Mouse (Mus musculus) lung, embryonic 14.5 days (tissue): Measurements from ENCODE around the gene Mgat4c. TPM values are rescaled to one million over a fixed set of nuclear protein-coding genes. Genes with fewer than 3 reads are reported as not detected.
A peak's percentile ranks its signal among the peaks of the same experiment; 100 is the strongest.
"Not testable (repeated sequence)": the region's sequence is repeated elsewhere in the genome, so short reads cannot be mapped to it uniquely, and the experiment has no call there.

Experiments used
- ATAC-seq: fragments of 200-750 bp; cut with Nextera tagmentation; 2 replicates; pipeline ENCODE4 v1.8.0; 2017; ENCODE audit warnings: mild to moderate bottlenecking, moderate TSS enrichment, moderate library complexity; ENCODE audit not compliant: insufficient read depth
- DNase-seq: peaks from one replicate; pipeline ENCODE4 v3.0.0-alpha.2; 2015
- H3K27ac ChIP-seq: fragments of 300-500 bp; sonication (generic); 2 replicates; pipeline ENCODE4 v1.5.1; 2014; ENCODE audit warnings: low read depth, mild to moderate bottlenecking, moderate library complexity
- H3K27me3 ChIP-seq: fragments of 300-500 bp; sonication (generic); 2 replicates; pipeline ENCODE4 v1.6.1; 2014; ENCODE audit warnings: low read length, control low read depth; ENCODE audit not compliant: insufficient read depth
- H3K36me3 ChIP-seq: fragments of 300-500 bp; sonication (generic); 2 replicates; pipeline ENCODE4 v1.6.1; 2014; ENCODE audit warnings: control low read depth; ENCODE audit not compliant: insufficient read depth
- H3K4me1 ChIP-seq: fragments of 300-500 bp; sonication (generic); 2 replicates; pipeline ENCODE4 v1.6.1; 2014; ENCODE audit warnings: antibody characterized with exemption, control low read depth; ENCODE audit not compliant: insufficient read depth
- H3K4me2 ChIP-seq: fragments of 300-500 bp; sonication (generic); 2 replicates; pipeline ENCODE4 v1.6.1; 2014; ENCODE audit warnings: mild to moderate bottlenecking
- H3K4me3 ChIP-seq: fragments of 300-500 bp; sonication (generic); 2 replicates; pipeline ENCODE4 v1.5.1; 2014; ENCODE audit warnings: low read depth, low read length
- H3K9ac ChIP-seq: fragments of 300-500 bp; sonication (generic); 2 replicates; pipeline ENCODE4 v1.6.1; 2014
- H3K9me3 ChIP-seq: fragments of 300-500 bp; sonication (generic); 2 replicates; pipeline ENCODE4 v1.6.1; 2016; ENCODE audit warnings: low read depth, low read length, control low read depth
- CTCF ChIP-seq: IDR thresholded peaks from 2 replicates; pipeline ENCODE4 v1.5.1; 2016; ENCODE audit warnings: antibody characterized with exemption, low read depth
- WGBS: fragments of 180-500 bp; shearing (Covaris S2); extraction: QIAGEN DNeasy Blood & Tissue Kit; methylation state at CpG from one replicate; pipeline ENCODE4 v1.1.7; 2014; 5-methylcytosine and 5-hydroxymethylcytosine counted together
- microRNA-seq: library from miRNA; unstranded; fragments of <30 nt; microRNA quantifications from one replicate; pipeline ENCODE4, GENCODE M21; 2016; ENCODE audit warnings: borderline number of aligned reads
- polyA plus RNA-seq: library from polyadenylated mRNA; unstranded; fragments of >200 nt; fragmentation: Nextera tagmentation; extraction: Ambion mirVana; gene quantifications from 2 replicates; pipeline ENCODE4 v1.2.1, GENCODE M21; 2014

The Mgat4c gene
- polyA plus RNA-seq, 1 experiment from 2014 or later = 0.13 TPM

DNA sequence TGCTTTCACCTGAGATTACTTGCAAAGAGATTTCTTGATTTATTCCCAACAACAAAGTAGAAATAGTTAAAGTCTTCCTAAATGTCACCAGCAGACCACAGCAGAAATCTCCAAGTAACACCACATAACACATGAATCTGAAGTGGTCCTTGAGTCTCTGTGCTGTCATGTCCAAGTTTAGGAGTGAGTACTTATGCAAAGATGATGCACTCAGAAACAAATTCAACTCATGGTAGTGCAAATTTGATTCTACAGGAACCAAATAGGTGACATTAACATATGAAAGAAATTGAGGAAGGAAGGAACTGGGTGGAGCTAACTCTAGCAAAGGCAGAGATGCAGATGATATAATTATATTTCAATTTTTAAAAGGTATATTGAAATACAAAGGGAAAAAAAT lies 690.8 kb downstream of the Mgat4c start:
- Histone ChIP-seq H3K36me3 (no peaks in the 10 kb centered on the region), H3K9ac (no peak overlapping the region), H3K4me3 (no peak overlapping the region), H3K27me3 (no peaks in the 10 kb centered on the region), H3K4me1 (no peaks in the 10 kb centered on the region), H3K27ac (no peak overlapping the region), H3K4me2 (no peak overlapping the region), H3K9me3 (no peaks in the 10 kb centered on the region)
- TF ChIP-seq CTCF = no peak
- no peak for DNase-seq
- ATAC-seq = no peak

DNA sequence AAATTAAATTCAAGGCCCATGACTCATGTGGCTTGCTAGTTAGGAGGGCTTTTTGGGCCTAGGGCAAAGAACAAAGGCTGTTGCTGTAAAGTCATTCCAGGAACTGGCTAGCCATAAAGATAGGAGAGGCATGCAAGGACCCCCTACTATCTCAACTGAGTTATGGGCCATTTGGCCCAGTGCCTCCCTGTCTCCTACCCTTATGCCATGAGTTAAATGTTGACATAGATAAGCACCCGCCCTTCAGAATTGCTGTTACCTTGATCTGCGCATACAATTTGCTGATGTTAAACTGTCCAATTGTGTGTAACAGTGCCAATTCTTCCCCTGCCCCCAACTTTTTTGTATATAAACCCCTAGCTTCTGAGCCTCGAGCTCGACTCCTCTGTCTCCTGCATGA lies 692.8 kb downstream of the Mgat4c start:
- Histone ChIP-seq H3K4me3 (no peak overlapping the region), H3K9ac (no peak overlapping the region), H3K27ac (no peak overlapping the region), H3K36me3 (no peaks in the 10 kb centered on the region), H3K9me3 (no peaks in the 10 kb centered on the region), H3K27me3 (no peaks in the 10 kb centered on the region), H3K4me2 (no peak overlapping the region), H3K4me1 (no peaks in the 10 kb centered on the region)
- ATAC-seq (no peak), DNase-seq (no peak)
- no peak for TF ChIP-seq CTCF
- WGBS = 84% methylated on average over 4 of the region's 4 CpGs

DNA sequence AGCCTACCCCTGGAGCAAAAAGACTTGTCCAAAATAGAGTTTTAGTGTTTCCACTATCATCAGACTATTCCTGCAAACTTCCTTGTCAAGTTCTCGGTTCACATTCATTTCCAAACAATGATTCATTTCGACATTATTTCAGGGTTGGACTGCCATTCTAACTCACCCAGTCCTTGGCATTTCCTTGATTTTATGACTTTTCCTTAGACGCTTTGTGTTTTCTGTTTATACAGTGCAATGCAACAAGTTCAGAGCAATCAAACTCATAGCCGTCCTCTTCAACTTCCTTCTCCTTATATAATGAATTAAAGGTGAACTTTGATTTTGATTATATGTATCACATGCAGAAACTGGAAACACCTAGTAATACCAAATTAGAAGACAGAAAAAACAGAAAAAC lies 696.1 kb downstream of the Mgat4c start:
- WGBS = 72% methylated on average over 4 of the region's 4 CpGs
- Histone ChIP-seq H3K4me1 (no peaks in the 10 kb centered on the region), H3K4me3 (no peak overlapping the region), H3K36me3 (no peaks in the 10 kb centered on the region), H3K9ac (no peak overlapping the region), H3K27ac (no peak overlapping the region), H3K27me3 (no peaks in the 10 kb centered on the region), H3K4me2 (no peak overlapping the region), H3K9me3 (no peaks in the 10 kb centered on the region)
- TF ChIP-seq CTCF = no peak
- ATAC-seq (no peak), DNase-seq (no peak)

DNA sequence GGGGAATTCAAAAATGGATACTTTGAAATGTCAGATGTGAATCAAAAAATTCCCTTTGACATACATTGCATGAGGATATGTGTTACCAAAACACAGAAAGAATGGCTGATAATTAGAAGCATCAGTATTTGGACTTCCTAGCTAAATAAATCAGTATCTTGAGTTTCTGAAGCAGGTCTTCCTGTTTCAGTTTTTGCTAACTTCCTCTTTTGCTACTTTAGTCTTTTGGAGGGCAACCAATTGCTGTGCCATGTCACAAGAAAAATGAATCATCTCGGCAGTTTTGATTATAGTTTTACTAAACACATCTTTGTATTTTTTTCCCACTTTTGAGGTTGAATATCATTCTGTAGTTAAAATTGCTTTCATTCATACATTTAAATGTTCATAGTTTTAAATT lies 707.9 kb downstream of the Mgat4c start:
- no peaks in the 10 kb centered on the region for H3K9me3 ChIP-seq
- H3K27me3 ChIP-seq = no peaks in the 10 kb centered on the region
- H3K27ac ChIP-seq = no peak overlapping the region
- H3K4me3 ChIP-seq = no peak overlapping the region
- H3K4me2 ChIP-seq = no peak overlapping the region
- H3K36me3 ChIP-seq = no peaks in the 10 kb centered on the region
- no peaks in the 10 kb centered on the region for H3K4me1 ChIP-seq
- H3K9ac ChIP-seq = no peak overlapping the region
- ATAC-seq (no peak), DNase-seq (no peak)
- 57% methylated on average over 1 of the region's 1 CpGs for WGBS
- TF ChIP-seq CTCF = no peak

- H3K4me2 ChIP-seq = no peak overlapping the region
- ATAC-seq = no peak
- H3K9me3 ChIP-seq = no peaks in the 10 kb centered on the region
- peak; percentile 65 for DNase-seq
- H3K36me3 ChIP-seq = no peaks in the 10 kb centered on the region
- WGBS = 66% methylated on average over 2 of the region's 2 CpGs
- TF ChIP-seq CTCF = peak; percentile 50
- no peaks in the 10 kb centered on the region for H3K27me3 ChIP-seq
- no peaks in the 10 kb centered on the region for H3K4me1 ChIP-seq
- H3K4me3 ChIP-seq = no peak overlapping the region
- no peak overlapping the region for H3K27ac ChIP-seq
- no peak overlapping the region for H3K9ac ChIP-seq
Observed at GRCm38 (mm10) chr10:102417654-102418272, 736.5 kb downstream of the Mgat4c start.

DNA sequence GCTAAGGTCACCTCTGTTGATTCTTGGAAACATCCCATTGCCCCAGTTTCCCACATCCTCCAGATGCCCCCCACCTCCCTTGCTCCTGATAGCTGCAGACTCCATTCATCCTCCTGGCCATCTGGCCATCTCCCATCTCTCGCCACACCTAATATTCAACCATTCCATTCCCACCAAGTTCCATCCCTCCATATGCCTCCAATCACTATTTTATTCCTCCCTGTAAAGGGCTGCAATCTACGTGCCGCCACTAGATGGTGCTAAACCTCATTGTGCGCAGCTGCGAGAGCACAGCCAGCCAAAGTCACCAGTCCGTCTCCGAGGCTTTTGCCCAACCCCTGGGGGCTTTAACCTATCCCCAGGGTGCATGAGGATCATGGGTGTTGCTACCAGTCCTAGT lies 753.8 kb downstream of the Mgat4c start:
- H3K36me3 ChIP-seq, H3K27ac ChIP-seq, H3K27me3 ChIP-seq, DNase-seq, H3K4me3 ChIP-seq, H3K4me1 ChIP-seq, H3K9me3 ChIP-seq, H3K9ac ChIP-seq: not testable (repeated sequence)
- peak; percentile 83 for ATAC-seq
- H3K4me2 ChIP-seq = peak overlapping the region; percentile 42; the same call in 1 of the 2 replicates
- 3% methylated on average over 5 of the region's 7 CpGs for WGBS
- peak; percentile 63 for TF ChIP-seq CTCF

DNA sequence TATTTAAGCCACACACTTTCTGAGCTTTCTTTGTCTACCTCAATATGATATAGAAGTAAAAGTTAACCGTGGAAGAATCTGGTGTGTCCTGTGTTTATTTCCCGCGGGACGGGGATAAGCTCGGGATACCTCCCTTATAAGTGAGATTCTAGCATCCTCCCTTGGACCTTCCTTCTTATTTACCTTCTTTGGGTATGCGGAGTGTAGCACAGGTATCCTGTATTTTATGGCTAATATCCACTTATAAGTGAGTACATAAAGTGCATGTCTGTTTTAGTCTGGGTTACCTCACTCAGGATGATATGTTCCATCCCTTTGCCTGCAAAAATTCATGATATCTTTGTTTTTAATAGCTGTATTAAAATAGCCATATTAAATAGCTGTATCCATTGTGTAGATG lies 754.2 kb downstream of the Mgat4c start:
- not testable (repeated sequence) for H3K36me3 ChIP-seq, H3K4me1 ChIP-seq, H3K27me3 ChIP-seq, DNase-seq, H3K9me3 ChIP-seq, H3K9ac ChIP-seq, H3K27ac ChIP-seq, H3K4me3 ChIP-seq
- peak overlapping the region; percentile 42 for H3K4me2 ChIP-seq
- 0 out of 2 replicates have a peak, but pooled peaks have one; percentile 32 for TF ChIP-seq CTCF
- 40% methylated on average over 6 of the region's 6 CpGs for WGBS
- peak; percentile 49; the same call in 1 of the 2 replicates for ATAC-seq

Small RNA genes within 50 kb of the gene (microRNA-seq; reads per million reads assigned to microRNA genes)
- not detected for gene Mir3059
